Mouse (Mus musculus) ES-Bruce4 (cell line): ENCODE results near the gene Psmb5.

Source experiments
- EP300 ChIP-seq: IDR thresholded peaks from 2 replicates; pipeline ENCODE4 v1.6.1; 2011; ENCODE audit warnings: low read depth, low read length; ENCODE audit not compliant: insufficient read depth
- POLR2A ChIP-seq: IDR thresholded peaks from one replicate; pipeline ENCODE4 v1.8.1; 2011; ENCODE audit warnings: low read length; ENCODE audit not compliant: insufficient read depth

DNA sequence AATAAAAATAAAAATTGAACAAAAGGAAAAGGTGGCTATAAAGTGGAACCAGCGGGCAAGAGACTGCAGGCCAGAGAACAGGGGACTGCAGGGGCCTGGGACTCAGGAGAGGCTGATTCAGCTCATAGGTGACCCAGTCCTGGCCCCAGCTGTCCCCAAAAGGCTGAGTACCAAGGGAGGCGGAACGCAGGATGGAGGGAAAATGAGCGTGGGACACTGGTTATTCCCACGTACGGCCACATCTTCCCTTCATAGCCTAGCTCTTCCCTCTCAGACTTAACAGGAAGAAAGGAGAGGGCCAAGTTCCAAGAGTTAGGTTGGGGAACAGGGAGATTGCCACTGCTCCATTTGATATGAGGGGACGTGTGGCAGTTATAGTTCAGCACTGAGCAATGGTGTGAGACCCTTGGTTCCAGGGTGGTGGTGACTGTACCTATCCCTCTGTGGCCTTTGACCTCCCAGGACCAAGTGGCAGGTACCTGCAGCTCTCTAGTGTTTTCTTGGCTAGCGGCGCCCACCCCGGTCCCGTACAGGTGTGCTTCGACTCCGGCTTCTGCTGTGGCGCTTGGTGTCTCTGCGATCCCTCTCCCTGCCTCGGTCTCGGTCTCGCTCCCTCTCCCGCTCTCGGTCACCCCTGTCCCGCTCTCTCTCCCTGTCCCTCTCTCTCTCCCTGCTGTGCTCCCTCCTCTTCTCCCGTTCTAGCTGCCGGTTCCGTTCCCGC, 24.6 kb upstream of the Psmb5 start:
- TF ChIP-seq EP300, result no peak
- TF ChIP-seq POLR2A, result no peak
